Mouse (Mus musculus) midbrain, embryonic 14.5 days (tissue): ENCODE measurements around the gene Sectm1a. TPM values are rescaled to one million over a fixed set of nuclear protein-coding genes. Genes with fewer than 3 reads are reported as not detected.
"Not testable (repeated sequence)": the region's sequence is repeated elsewhere in the genome, so short reads cannot be mapped to it uniquely, and the experiment has no call there.

Experiments
- ATAC-seq: fragments of 200-750 bp; cut with Nextera tagmentation; 2 replicates; pipeline ENCODE4 v1.8.0; 2017; ENCODE audit warnings: moderate number of reproducible peaks, moderate library complexity; ENCODE audit not compliant: low FRiP score, low TSS enrichment
- DNase-seq: peaks from one replicate; pipeline ENCODE4 v3.0.0-alpha.2; 2015
- H3K27ac ChIP-seq: fragments of 300-500 bp; sonication (generic); replicated peaks from 2 replicates; pipeline ENCODE4 v1.5.1; 2014; ENCODE audit warnings: mild to moderate bottlenecking, low read depth, low read length, moderate library complexity
- H3K27me3 ChIP-seq: fragments of 300-500 bp; sonication (generic); 2 replicates; pipeline ENCODE4 v1.6.1; 2014; ENCODE audit warnings: low read length, control low read depth, mixed read lengths; ENCODE audit not compliant: control insufficient read depth, insufficient read depth
- H3K36me3 ChIP-seq: fragments of 300-500 bp; sonication (generic); 2 replicates; pipeline ENCODE4 v1.6.1; 2014; ENCODE audit warnings: low read length, control low read depth; ENCODE audit not compliant: control insufficient read depth, insufficient read depth
- H3K4me1 ChIP-seq: fragments of 300-500 bp; sonication (generic); 2 replicates; pipeline ENCODE4 v1.6.1; 2014; ENCODE audit warnings: mild to moderate bottlenecking, antibody characterized with exemption, low read length, control low read depth; ENCODE audit not compliant: control insufficient read depth, insufficient read depth
- H3K4me2 ChIP-seq: fragments of 300-500 bp; sonication (generic); 2 replicates; pipeline ENCODE4 v1.6.1; 2014; ENCODE audit warnings: mild to moderate bottlenecking, low read length, moderate library complexity
- H3K4me3 ChIP-seq: fragments of 300-500 bp; sonication (generic); replicated peaks from 2 replicates; pipeline ENCODE4 v1.5.1; 2014; ENCODE audit warnings: low read depth, low read length
- H3K9ac ChIP-seq: fragments of 300-500 bp; sonication (generic); replicated peaks from 2 replicates; pipeline ENCODE4 v1.6.1; 2014; ENCODE audit warnings: mild to moderate bottlenecking, low read length, moderate library complexity
- H3K9me3 ChIP-seq: fragments of 300-500 bp; sonication (generic); 2 replicates; pipeline ENCODE4 v1.6.1; 2016; ENCODE audit warnings: low read length, control low read depth, mixed read lengths; ENCODE audit not compliant: control insufficient read depth
- WGBS: fragments of 180-500 bp; shearing (Covaris S2); extraction: QIAGEN DNeasy Blood & Tissue Kit; methylation state at CpG from one replicate; pipeline ENCODE4 v1.1.7; 2014; 5-methylcytosine and 5-hydroxymethylcytosine counted together
- polyA plus RNA-seq: library from polyadenylated mRNA; unstranded; fragments of >200 nt; fragmentation: Nextera tagmentation; extraction: Ambion mirVana; gene quantifications from 2 replicates; pipeline ENCODE4 v1.2.1, GENCODE M21; 2014

The Sectm1a gene
- polyA plus RNA-seq, 1 experiment from 2014 or later: not detected

- Histone ChIP-seq H3K4me1 (no peaks in the 10 kb centered on the region), H3K9ac (no peak overlapping the region), H3K27ac (no peak overlapping the region), H3K9me3 (no peaks in the 10 kb centered on the region), H3K4me2 (no peak overlapping the region), H3K27me3 (no peaks in the 10 kb centered on the region), H3K36me3 (no peaks in the 10 kb centered on the region), H3K4me3 (no peak overlapping the region)
- ATAC-seq (no peak), DNase-seq (no peak)
- 89% methylated on average over 3 of the region's 3 CpGs for WGBS
These were observed 1.2 kb upstream of the Sectm1a start for GRCm38 (mm10) chr11:121082250-121082649.

GRCm38 (mm10) chr11:121080330-121080729 is 690 bp downstream of the Sectm1a start:
- H3K36me3 ChIP-seq: no peaks in the 10 kb centered on the region
- WGBS: 95% methylated on average over 8 of the region's 8 CpGs
- no peaks in the 10 kb centered on the region for H3K27me3 ChIP-seq
- no peak overlapping the region for H3K9ac ChIP-seq
- no peak overlapping the region for H3K4me2 ChIP-seq
- no peak overlapping the region for H3K4me3 ChIP-seq
- no peaks in the 10 kb centered on the region for H3K9me3 ChIP-seq
- no peaks in the 10 kb centered on the region for H3K4me1 ChIP-seq
- no peak overlapping the region for H3K27ac ChIP-seq
- DNase-seq: no peak
- no peak for ATAC-seq

- no peak for ATAC-seq
- H3K4me2 ChIP-seq: no peak overlapping the region
- 83% methylated on average over 5 of the region's 5 CpGs for WGBS
These were observed 5.4 kb downstream of the Sectm1a start for GRCm38 (mm10) chr11:121075655-121076054.

DNA sequence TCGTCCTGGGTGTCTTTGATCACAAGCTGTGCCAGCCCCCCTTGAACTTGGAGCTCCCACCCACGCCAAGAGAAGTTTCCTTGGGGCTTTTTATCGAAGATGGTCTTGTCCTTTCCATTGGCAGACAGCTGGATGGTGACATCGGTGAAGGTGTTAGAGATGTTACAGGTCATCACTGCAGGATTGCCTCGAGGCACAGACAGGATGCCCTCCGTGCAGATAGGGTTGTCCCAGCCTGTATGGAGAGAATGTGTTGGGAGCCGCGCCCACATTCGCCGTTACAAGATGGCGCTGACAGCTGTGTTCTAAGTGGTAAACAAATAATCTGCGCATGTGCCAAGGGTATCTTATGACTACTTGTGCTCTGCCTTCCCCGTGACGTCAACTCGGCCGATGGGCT is 11.4 kb downstream of the Sectm1a start:
- H3K27me3 ChIP-seq, H3K36me3 ChIP-seq, H3K27ac ChIP-seq, H3K9ac ChIP-seq, DNase-seq, H3K4me1 ChIP-seq, ATAC-seq, H3K4me3 ChIP-seq, H3K4me2 ChIP-seq, H3K9me3 ChIP-seq: not testable (repeated sequence)
- WGBS: 92% methylated on average over 12 of the region's 16 CpGs

More at GRCm38 (mm10) chr11:121075655-121076054, 5.4 kb downstream of the Sectm1a start:
- Histone ChIP-seq H3K9ac (no peak overlapping the region), H3K27me3 (no peaks in the 10 kb centered on the region), H3K9me3 (no peaks in the 10 kb centered on the region), H3K4me1 (no peaks in the 10 kb centered on the region), H3K27ac (no peak overlapping the region), H3K4me3 (no peak overlapping the region), H3K36me3 (no peaks in the 10 kb centered on the region)
- no peak for DNase-seq

DNA sequence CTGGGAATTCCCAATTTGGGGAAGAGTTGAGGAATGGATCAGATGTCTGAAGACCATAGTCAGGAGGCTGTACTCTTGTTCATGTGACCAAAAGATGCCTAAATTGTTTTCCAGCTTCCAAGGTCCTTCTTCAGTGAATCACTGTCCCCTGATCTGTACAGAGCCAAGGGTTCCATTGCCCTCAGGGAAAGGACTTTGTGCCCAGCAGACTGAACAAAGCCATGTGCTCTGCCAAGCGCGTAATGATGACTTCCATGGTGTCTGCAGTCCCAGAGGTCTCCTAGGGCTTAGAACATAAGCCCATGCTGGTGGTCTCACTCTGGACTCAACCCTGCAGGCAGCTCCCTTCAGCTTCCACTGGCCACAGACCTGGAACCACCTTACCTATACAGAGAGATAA is 13.1 kb downstream of the Sectm1a start:
- no peaks in the 10 kb centered on the region for H3K4me1 ChIP-seq
- 92% methylated on average over 2 of the region's 2 CpGs for WGBS
- H3K9ac ChIP-seq: no peak overlapping the region
- H3K27ac ChIP-seq: no peak overlapping the region
- ATAC-seq: no peak
- H3K9me3 ChIP-seq: no peaks in the 10 kb centered on the region
- no peak overlapping the region for H3K4me3 ChIP-seq
- no peaks in the 10 kb centered on the region for H3K27me3 ChIP-seq
- DNase-seq: no peak
- no peak overlapping the region for H3K4me2 ChIP-seq
- H3K36me3 ChIP-seq: no peaks in the 10 kb centered on the region

DNA sequence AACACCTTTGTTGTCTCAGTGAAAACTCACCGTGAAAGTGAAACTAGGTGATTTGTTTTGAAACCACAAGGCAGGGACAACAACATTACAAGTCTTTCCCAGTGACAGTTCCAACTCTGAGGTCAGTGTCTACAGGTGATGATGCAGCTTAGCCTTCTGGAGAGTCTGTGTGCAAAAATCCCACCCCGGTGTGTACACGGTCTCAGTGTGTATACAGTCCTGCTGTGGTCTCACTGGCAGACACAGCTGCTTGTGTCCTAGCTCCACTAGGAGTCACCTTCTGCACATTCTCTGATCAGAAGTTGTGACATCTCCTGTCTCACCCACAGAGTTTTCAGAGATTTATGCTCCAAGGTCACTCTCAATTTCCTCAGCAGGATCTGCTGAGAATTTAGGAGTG is 16.8 kb downstream of the Sectm1a start:
- no peaks in the 10 kb centered on the region for H3K27me3 ChIP-seq
- 86% methylated on average over 3 of the region's 3 CpGs for WGBS

DNA sequence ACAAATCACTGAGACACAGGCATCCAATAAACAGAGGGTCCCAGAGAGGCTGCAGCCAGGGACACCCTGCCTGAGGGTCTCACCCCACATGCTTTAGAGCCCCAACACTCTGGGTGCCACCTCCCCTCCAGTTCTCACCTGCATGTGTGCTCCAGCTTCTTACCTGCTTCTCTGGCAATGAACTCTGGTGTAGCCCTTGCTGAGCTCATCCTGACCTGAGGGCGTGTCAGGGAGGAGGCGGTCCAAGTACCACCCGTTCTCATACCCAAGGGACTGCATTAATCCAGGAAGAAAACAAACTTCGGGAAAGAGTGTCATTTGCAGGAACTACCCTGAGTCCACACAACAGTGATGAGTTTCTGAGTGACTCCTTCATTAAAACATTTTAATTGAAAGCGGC is 17.6 kb downstream of the Sectm1a start, which contains the start of gene Sectm1b:
Sectm1b (minus strand) TSS at position 191 of the 400 bp plus-strand sequence.
- Histone ChIP-seq H3K4me2 (no peak within 1 kb of the TSS), H3K4me3 (no peak within 1 kb of the TSS), H3K36me3 (no peaks in the 10 kb centered on the region), H3K27ac (no peak within 1 kb of the TSS), H3K9ac (no peak within 1 kb of the TSS), H3K4me1 (no peaks in the 10 kb centered on the region), H3K9me3 (no peaks in the 10 kb centered on the region), H3K27me3 (no peaks in the 10 kb centered on the region)
- ATAC-seq: no peak
- no peak for DNase-seq
- 83% methylated on average over 5 of the region's 5 CpGs for WGBS

More for the DNA sequence above, 16.8 kb downstream of the Sectm1a start:
- H3K9me3 ChIP-seq: no peaks in the 10 kb centered on the region
- H3K36me3 ChIP-seq: no peaks in the 10 kb centered on the region
- no peaks in the 10 kb centered on the region for H3K4me1 ChIP-seq
- no peak for DNase-seq
- no peak overlapping the region for H3K4me2 ChIP-seq
- no peak for ATAC-seq
- H3K27ac ChIP-seq: no peak overlapping the region
- no peak overlapping the region for H3K4me3 ChIP-seq
- H3K9ac ChIP-seq: no peak overlapping the region

DNA sequence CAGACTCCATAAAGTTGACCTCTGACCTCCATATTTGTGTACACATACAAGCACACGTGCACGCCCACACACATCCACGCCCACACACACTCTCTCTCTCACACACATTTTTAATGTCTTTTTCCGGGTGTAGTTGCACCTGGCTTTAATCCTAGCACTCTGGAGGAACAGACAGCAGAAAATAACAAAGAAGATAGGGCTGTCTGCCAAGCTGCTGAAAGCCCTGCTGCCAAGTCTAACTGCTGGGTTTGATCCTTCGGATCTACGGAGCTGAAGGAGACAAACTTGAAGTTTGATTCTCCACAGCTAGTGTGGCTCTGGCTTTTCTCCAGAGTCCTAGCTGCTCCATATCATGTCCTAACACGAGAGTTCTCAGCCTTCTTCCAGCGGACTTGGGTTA is 19.4 kb downstream of the Sectm1a start:
- H3K4me3 ChIP-seq: no peak overlapping the region
- H3K4me2 ChIP-seq: no peak overlapping the region
- 79% methylated on average over 8 of the region's 8 CpGs for WGBS
- H3K36me3 ChIP-seq: no peaks in the 10 kb centered on the region
- no peak overlapping the region for H3K27ac ChIP-seq
- DNase-seq: no peak
- H3K9ac ChIP-seq: no peak overlapping the region
- no peaks in the 10 kb centered on the region for H3K4me1 ChIP-seq
- no peak for ATAC-seq
- no peaks in the 10 kb centered on the region for H3K27me3 ChIP-seq
- no peaks in the 10 kb centered on the region for H3K9me3 ChIP-seq

GRCm38 (mm10) chr11:121060401-121061067 is 20.5 kb downstream of the Sectm1a start:
- not testable (repeated sequence) for H3K9me3 ChIP-seq, H3K27me3 ChIP-seq, ATAC-seq, H3K9ac ChIP-seq, H3K4me3 ChIP-seq, H3K4me2 ChIP-seq, DNase-seq, H3K36me3 ChIP-seq, H3K27ac ChIP-seq, H3K4me1 ChIP-seq
- WGBS: 94% methylated on average over 6 of the region's 6 CpGs
